Mouse (Mus musculus) heart, embryonic 15.5 days (tissue): ENCODE data around the gene Clybl. TPM values are rescaled to one million over a fixed set of nuclear protein-coding genes. Genes with fewer than 3 reads are reported as not detected.

Experiments
- ATAC-seq: fragments of 200-750 bp; cut with Nextera tagmentation; replicated peaks from 2 replicates; pipeline ENCODE4 v1.8.0; 2017; ENCODE audit warnings: low read depth, moderate TSS enrichment; ENCODE audit not compliant: insufficient number of reproducible peaks, insufficient read depth, low FRiP score
- H3K27ac ChIP-seq: fragments of 300-500 bp; sonication (generic); 2 replicates; pipeline ENCODE4 v1.5.1; 2015; ENCODE audit warnings: mild to moderate bottlenecking, inconsistent platforms
- H3K27me3 ChIP-seq: fragments of 300-500 bp; sonication (generic); 2 replicates; pipeline ENCODE4 v1.6.1; 2015; ENCODE audit warnings: inconsistent platforms
- H3K36me3 ChIP-seq: fragments of 300-500 bp; sonication (generic); 2 replicates; pipeline ENCODE4 v1.6.1; 2015; ENCODE audit warnings: mild to moderate bottlenecking, inconsistent platforms
- H3K4me1 ChIP-seq: fragments of 300-500 bp; sonication (generic); replicated peaks from 2 replicates; pipeline ENCODE4 v1.6.1; 2015; ENCODE audit warnings: inconsistent platforms
- H3K4me2 ChIP-seq: fragments of 300-500 bp; sonication (generic); 2 replicates; pipeline ENCODE4 v1.6.1; 2015; ENCODE audit warnings: inconsistent platforms, mild to moderate bottlenecking, moderate library complexity
- H3K4me3 ChIP-seq: fragments of 300-500 bp; sonication (generic); 2 replicates; pipeline ENCODE4 v1.5.1; 2015; ENCODE audit warnings: mild to moderate bottlenecking, inconsistent platforms
- H3K9ac ChIP-seq: fragments of 300-500 bp; sonication (generic); 2 replicates; pipeline ENCODE4 v1.6.1; 2015; ENCODE audit warnings: mild to moderate bottlenecking, inconsistent platforms
- H3K9me3 ChIP-seq: fragments of 300-500 bp; sonication (generic); replicated peaks from 2 replicates; pipeline ENCODE4 v1.6.1; 2016; ENCODE audit warnings: inconsistent platforms
- WGBS: fragments of 180-500 bp; shearing (Covaris S2); methylation state at CpG from one replicate; pipeline ENCODE4 v1.1.7; 2015; ENCODE audit warnings: mixed read lengths; 5-methylcytosine and 5-hydroxymethylcytosine counted together
- polyA plus RNA-seq: library from polyadenylated mRNA; unstranded; fragments of >200 nt; fragmentation: Nextera tagmentation; extraction: Ambion mirVana; gene quantifications from 2 replicates; pipeline ENCODE4 v1.2.1, GENCODE M21; 2015

Clybl gene
- polyA plus RNA-seq, 1 experiment from 2014 or later, result 87.2 TPM

- ATAC-seq, result no peak
- Histone ChIP-seq H3K36me3 (no peaks in the 10 kb centered on the region), H3K4me2 (no peak overlapping the region), H3K9me3 (no peaks in the 10 kb centered on the region), H3K9ac (no peak overlapping the region), H3K27me3 (peaks cover 25% of the 10 kb centered on the region), H3K4me1 (peaks cover 8% of the 10 kb centered on the region; the same call in 1 of the 2 replicates), H3K27ac (no peak overlapping the region), H3K4me3 (no peak overlapping the region)
- WGBS, result 75% methylated on average over 16 of the region's 16 CpGs
These were observed 98.2 kb downstream of the Clybl start for GRCm38 (mm10) chr14:122279462-122280308.

- Histone ChIP-seq H3K27ac (no peak overlapping the region), H3K36me3 (no peaks in the 10 kb centered on the region), H3K27me3 (peaks cover 28% of the 10 kb centered on the region), H3K4me3 (no peak overlapping the region), H3K9me3 (no peaks in the 10 kb centered on the region), H3K4me1 (peaks cover 8% of the 10 kb centered on the region; the same call in 1 of the 2 replicates), H3K4me2 (peak overlapping the region; percentile 22), H3K9ac (no peak overlapping the region)
- WGBS, result 33% methylated on average over 21 of the region's 21 CpGs
- no peak for ATAC-seq
These were observed 99.0 kb downstream of the Clybl start for GRCm38 (mm10) chr14:122280309-122281071.

- Histone ChIP-seq H3K4me2 (peak overlapping the region; percentile 22), H3K27me3 (peaks cover 28% of the 10 kb centered on the region), H3K36me3 (no peaks in the 10 kb centered on the region), H3K4me1 (peaks cover 8% of the 10 kb centered on the region; the same call in 1 of the 2 replicates), H3K4me3 (no peak overlapping the region), H3K9me3 (no peaks in the 10 kb centered on the region), H3K9ac (no peak overlapping the region), H3K27ac (no peak overlapping the region)
- 60% methylated on average over 9 of the region's 9 CpGs for WGBS
- no peak for ATAC-seq
These were observed 99.6 kb downstream of the Clybl start for GRCm38 (mm10) chr14:122281072-122281634.

GRCm38 (mm10) chr14:122283959-122284358 lies 102.5 kb downstream of the Clybl start:
- WGBS, result 62% methylated on average over 5 of the region's 5 CpGs
- no peak overlapping the region for H3K9ac ChIP-seq
- peaks cover 34% of the 10 kb centered on the region for H3K27me3 ChIP-seq
- H3K27ac ChIP-seq, result no peak overlapping the region
- no peak for ATAC-seq
- H3K36me3 ChIP-seq, result no peaks in the 10 kb centered on the region
- no peaks in the 10 kb centered on the region for H3K9me3 ChIP-seq
- no peak overlapping the region for H3K4me3 ChIP-seq
- H3K4me2 ChIP-seq, result no peak overlapping the region
- H3K4me1 ChIP-seq, result peaks cover 9% of the 10 kb centered on the region; the same call in 1 of the 2 replicates

- ATAC-seq, result no peak
- Histone ChIP-seq H3K9me3 (no peaks in the 10 kb centered on the region), H3K4me3 (no peak overlapping the region), H3K9ac (no peak overlapping the region), H3K36me3 (no peaks in the 10 kb centered on the region), H3K4me2 (no peak overlapping the region), H3K27me3 (peaks cover 10% of the 10 kb centered on the region; the same call in 1 of the 2 replicates), H3K4me1 (no peaks in the 10 kb centered on the region), H3K27ac (no peak overlapping the region)
- WGBS, result 41% methylated on average over 4 of the region's 4 CpGs
These were observed 114.9 kb downstream of the Clybl start for GRCm38 (mm10) chr14:122296399-122296798.

- Histone ChIP-seq H3K4me2 (no peak overlapping the region), H3K9ac (no peak overlapping the region), H3K36me3 (no peaks in the 10 kb centered on the region), H3K9me3 (no peaks in the 10 kb centered on the region), H3K4me3 (no peak overlapping the region), H3K4me1 (no peaks in the 10 kb centered on the region), H3K27me3 (peaks cover 10% of the 10 kb centered on the region; the same call in 1 of the 2 replicates), H3K27ac (no peak overlapping the region)
- 60% methylated on average over 2 of the region's 2 CpGs for WGBS
- no peak for ATAC-seq
These were observed 115.4 kb downstream of the Clybl start for GRCm38 (mm10) chr14:122296864-122297263.

- H3K4me1 ChIP-seq, result no peaks in the 10 kb centered on the region
- H3K4me3 ChIP-seq, result no peak overlapping the region
- no peaks in the 10 kb centered on the region for H3K9me3 ChIP-seq
- no peak overlapping the region for H3K9ac ChIP-seq
- H3K27ac ChIP-seq, result no peak overlapping the region
- H3K27me3 ChIP-seq, result peaks cover 9% of the 10 kb centered on the region; the same call in 1 of the 2 replicates
- no peak for ATAC-seq
- no peaks in the 10 kb centered on the region for H3K36me3 ChIP-seq
- no peak overlapping the region for H3K4me2 ChIP-seq
- 56% methylated on average over 11 of the region's 11 CpGs for WGBS
These were observed 116.0 kb downstream of the Clybl start for GRCm38 (mm10) chr14:122297386-122298109.

GRCm38 (mm10) chr14:122300261-122300660 lies 118.8 kb downstream of the Clybl start:
- no peak for ATAC-seq
- Histone ChIP-seq H3K9ac (no peak overlapping the region), H3K27me3 (peaks cover 7% of the 10 kb centered on the region; the same call in 1 of the 2 replicates), H3K36me3 (no peaks in the 10 kb centered on the region), H3K9me3 (no peaks in the 10 kb centered on the region), H3K27ac (no peak overlapping the region), H3K4me2 (no peak overlapping the region), H3K4me3 (no peak overlapping the region), H3K4me1 (no peaks in the 10 kb centered on the region)
- 84% methylated on average over 11 of the region's 11 CpGs for WGBS

GRCm38 (mm10) chr14:122303821-122304220 lies 122.3 kb downstream of the Clybl start:
- WGBS, result 53% methylated on average over 1 of the region's 1 CpGs
- no peak overlapping the region for H3K4me2 ChIP-seq
- H3K27me3 ChIP-seq, result no peaks in the 10 kb centered on the region
- H3K9ac ChIP-seq, result no peak overlapping the region
- no peaks in the 10 kb centered on the region for H3K36me3 ChIP-seq
- no peak overlapping the region for H3K27ac ChIP-seq
- H3K4me3 ChIP-seq, result no peak overlapping the region
- H3K4me1 ChIP-seq, result no peaks in the 10 kb centered on the region
- H3K9me3 ChIP-seq, result no peaks in the 10 kb centered on the region
- ATAC-seq, result no peak

- Histone ChIP-seq H3K27ac (no peak overlapping the region), H3K36me3 (no peaks in the 10 kb centered on the region), H3K27me3 (no peaks in the 10 kb centered on the region), H3K9ac (no peak overlapping the region), H3K4me3 (no peak overlapping the region), H3K4me1 (no peaks in the 10 kb centered on the region), H3K4me2 (no peak overlapping the region), H3K9me3 (no peaks in the 10 kb centered on the region)
- no peak for ATAC-seq
- 72% methylated on average over 8 of the region's 8 CpGs for WGBS
These were observed 123.6 kb downstream of the Clybl start for GRCm38 (mm10) chr14:122305132-122305531.

- H3K4me2 ChIP-seq, result no peak overlapping the region
- 90% methylated on average over 6 of the region's 6 CpGs for WGBS
- H3K27ac ChIP-seq, result no peak overlapping the region
- H3K9ac ChIP-seq, result no peak overlapping the region
- H3K9me3 ChIP-seq, result no peaks in the 10 kb centered on the region
- no peak for ATAC-seq
- H3K36me3 ChIP-seq, result no peaks in the 10 kb centered on the region
- H3K4me1 ChIP-seq, result no peaks in the 10 kb centered on the region
- no peaks in the 10 kb centered on the region for H3K27me3 ChIP-seq
- H3K4me3 ChIP-seq, result no peak overlapping the region
These were observed 130.9 kb downstream of the Clybl start for GRCm38 (mm10) chr14:122312415-122312814.
